Mouse (Mus musculus) liver, embryonic 16.5 days (tissue): ENCODE data around the gene Lmna. TPM values are rescaled to one million over a fixed set of nuclear protein-coding genes. Genes with fewer than 3 reads are reported as not detected.

Source experiments
- ATAC-seq: fragments of 200-750 bp; cut with Nextera tagmentation; 2 replicates; pipeline ENCODE4 v1.8.0; 2017; ENCODE audit warnings: low read depth, mild to moderate bottlenecking, moderate number of reproducible peaks, moderate library complexity
- H3K27ac ChIP-seq: fragments of 300-500 bp; sonication (generic); 2 replicates; pipeline ENCODE4 v1.5.1; 2014; ENCODE audit warnings: mild to moderate bottlenecking, low read length
- H3K27me3 ChIP-seq: fragments of 300-500 bp; sonication (generic); 2 replicates; pipeline ENCODE4 v1.6.1; 2014; ENCODE audit warnings: low read depth, low read length, mixed read lengths; ENCODE audit not compliant: control insufficient read depth, insufficient read depth
- H3K36me3 ChIP-seq: fragments of 300-500 bp; sonication (generic); 2 replicates; pipeline ENCODE4 v1.6.1; 2014; ENCODE audit warnings: mild to moderate bottlenecking; ENCODE audit not compliant: control insufficient read depth, insufficient read depth
- H3K4me1 ChIP-seq: fragments of 300-500 bp; sonication (generic); 2 replicates; pipeline ENCODE4 v1.6.1; 2014; ENCODE audit warnings: low read depth, low read length, mixed read lengths; ENCODE audit not compliant: control insufficient read depth
- H3K4me2 ChIP-seq: fragments of 300-500 bp; sonication (generic); 2 replicates; pipeline ENCODE4 v1.6.1; 2014; ENCODE audit warnings: low read depth, low read length, mixed read lengths
- H3K4me3 ChIP-seq: fragments of 300-500 bp; sonication (generic); 2 replicates; pipeline ENCODE4 v1.5.1; 2014; ENCODE audit warnings: low read depth, mild to moderate bottlenecking, low read length
- H3K9ac ChIP-seq: fragments of 300-500 bp; sonication (generic); 2 replicates; pipeline ENCODE4 v1.6.1; 2014; ENCODE audit warnings: low read depth, low read length
- H3K9me3 ChIP-seq: fragments of 300-500 bp; sonication (generic); replicated peaks from 2 replicates; pipeline ENCODE4 v1.6.1; 2016; ENCODE audit warnings: low read length; ENCODE audit not compliant: control insufficient read depth
- WGBS: fragments of 180-500 bp; shearing (Covaris S2); extraction: QIAGEN DNeasy Blood & Tissue Kit; methylation state at CpG from one replicate; pipeline ENCODE4 v1.1.7; 2014; ENCODE audit not compliant: insufficient replicate concordance; 5-methylcytosine and 5-hydroxymethylcytosine counted together
- polyA plus RNA-seq: library from polyadenylated mRNA; unstranded; fragments of >200 nt; fragmentation: Nextera tagmentation; extraction: Ambion mirVana; gene quantifications from 2 replicates; pipeline ENCODE4 v1.2.1, GENCODE M21; 2015

Gene Lmna
- polyA plus RNA-seq, 1 experiment from 2014 or later, result 131 TPM

- WGBS, result 47% methylated on average over 5 of the region's 5 CpGs
These were observed 57.5 kb downstream of the Lmna start for GRCm38 (mm10) chr3:88452246-88452645.

DNA sequence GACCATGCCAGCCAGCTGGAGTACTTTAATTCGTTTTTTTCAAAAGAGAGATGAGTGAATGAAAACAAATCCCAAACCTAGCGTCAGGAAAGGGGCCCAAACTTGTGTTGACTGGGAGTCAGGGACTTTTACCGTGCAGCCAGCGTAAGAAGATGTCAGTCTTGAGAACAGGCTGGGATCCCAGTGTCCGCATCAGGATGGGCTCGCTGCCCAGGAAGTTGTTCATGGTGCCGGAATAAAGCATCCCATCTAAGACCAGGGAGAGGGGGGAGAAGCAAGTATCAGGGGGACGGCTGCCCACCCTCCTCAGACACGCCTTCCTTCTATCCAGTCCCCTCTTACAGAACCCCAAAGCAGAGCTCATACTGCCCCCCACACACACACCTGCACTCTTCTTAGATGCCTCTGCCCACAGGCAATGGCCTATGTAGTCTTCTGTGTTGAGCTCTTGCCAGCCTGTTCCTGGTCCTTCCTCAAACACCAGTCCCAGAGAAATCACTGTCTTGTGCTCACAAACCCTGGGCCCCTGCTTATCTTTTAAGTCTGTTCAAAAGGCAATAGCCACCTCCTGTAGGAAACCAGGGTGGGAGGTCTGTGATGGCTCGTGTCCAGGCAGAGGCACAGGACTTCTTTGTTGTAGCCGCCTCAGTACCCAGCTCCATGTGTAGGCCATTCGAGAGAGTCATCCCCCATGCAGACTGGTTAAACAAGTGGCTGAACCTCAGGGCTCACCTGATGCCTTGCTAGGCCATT lies 59.2 kb downstream of the Lmna start:
- Histone ChIP-seq H3K9ac (no peak overlapping the region), H3K36me3 (no peaks in the 10 kb centered on the region), H3K27me3 (peaks cover 4% of the 10 kb centered on the region; the same call in 1 of the 2 replicates), H3K9me3 (no peaks in the 10 kb centered on the region), H3K4me2 (no peak overlapping the region), H3K27ac (no peak overlapping the region), H3K4me3 (no peak overlapping the region), H3K4me1 (peaks cover 9% of the 10 kb centered on the region)
- 64% methylated on average over 12 of the region's 12 CpGs for WGBS
- no peak for ATAC-seq

More at GRCm38 (mm10) chr3:88452246-88452645, 57.5 kb downstream of the Lmna start:
- Histone ChIP-seq H3K4me3 (no peak overlapping the region), H3K36me3 (no peaks in the 10 kb centered on the region), H3K9me3 (no peaks in the 10 kb centered on the region), H3K27me3 (peaks cover 4% of the 10 kb centered on the region; the same call in 1 of the 2 replicates), H3K27ac (no peak overlapping the region), H3K4me1 (peaks cover 16% of the 10 kb centered on the region), H3K9ac (no peak overlapping the region), H3K4me2 (no peak overlapping the region)
- ATAC-seq, result no peak

- H3K4me2 ChIP-seq, result no peak overlapping the region
- H3K9ac ChIP-seq, result no peak overlapping the region
- WGBS, result 27% methylated on average over 20 of the region's 21 CpGs
- peaks cover 9% of the 10 kb centered on the region for H3K4me1 ChIP-seq
- H3K9me3 ChIP-seq, result no peaks in the 10 kb centered on the region
- peaks cover 4% of the 10 kb centered on the region; the same call in 1 of the 2 replicates for H3K27me3 ChIP-seq
- no peak for ATAC-seq
- no peak overlapping the region for H3K4me3 ChIP-seq
- H3K27ac ChIP-seq, result no peak overlapping the region
- H3K36me3 ChIP-seq, result no peaks in the 10 kb centered on the region
These were observed 60.2 kb downstream of the Lmna start for GRCm38 (mm10) chr3:88449395-88450023.

DNA sequence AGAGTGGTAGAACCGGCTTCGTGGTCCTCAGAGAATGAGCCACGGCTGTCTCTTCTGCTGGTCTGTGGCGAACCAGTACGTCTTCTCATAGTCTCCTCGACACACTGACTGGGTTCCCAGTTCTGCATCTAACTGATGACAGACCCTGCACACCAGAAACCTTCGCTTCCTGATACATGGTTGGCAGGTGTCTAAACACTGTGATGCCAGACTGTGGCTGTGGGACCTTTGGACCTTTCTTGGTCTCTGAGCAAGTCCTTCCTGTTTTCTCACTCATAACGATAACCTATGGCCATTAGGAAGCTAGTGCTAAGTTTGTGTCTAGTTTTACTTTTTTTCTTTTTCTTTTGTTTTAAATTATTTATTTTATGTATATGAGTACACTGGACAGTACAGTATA lies 61.3 kb downstream of the Lmna start:
- Histone ChIP-seq H3K4me3 (no peak overlapping the region), H3K4me2 (no peak overlapping the region), H3K27me3 (peaks cover 4% of the 10 kb centered on the region; the same call in 1 of the 2 replicates), H3K9me3 (no peaks in the 10 kb centered on the region), H3K27ac (no peak overlapping the region), H3K36me3 (no peaks in the 10 kb centered on the region), H3K9ac (no peak overlapping the region), H3K4me1 (peaks cover 9% of the 10 kb centered on the region)
- WGBS, result 52% methylated on average over 8 of the region's 8 CpGs
- no peak for ATAC-seq

DNA sequence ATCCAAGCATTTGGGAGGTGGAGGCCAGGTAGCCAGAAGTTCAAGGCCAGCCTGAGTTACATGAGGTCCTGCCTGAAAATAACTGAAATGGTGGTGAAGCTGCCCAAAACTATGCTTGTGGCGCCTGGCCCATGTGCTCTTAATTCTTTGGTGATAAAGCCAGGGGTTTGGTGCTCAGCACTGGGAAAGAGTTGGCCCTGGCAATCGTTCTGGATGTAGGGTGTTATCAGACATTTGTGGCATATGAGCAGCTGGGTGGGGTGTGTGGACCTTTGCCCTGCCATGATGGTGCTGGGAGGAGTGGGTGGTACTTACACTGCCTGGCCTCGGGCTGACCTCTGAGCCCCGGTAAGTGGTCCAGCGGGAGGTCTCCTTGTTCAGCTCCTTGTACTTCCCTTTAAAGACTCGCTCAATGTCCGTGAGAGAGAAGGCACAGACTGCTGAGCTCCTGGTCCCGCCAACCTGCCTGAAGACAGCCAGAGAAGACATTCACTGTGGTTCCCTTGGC lies 62.0 kb downstream of the Lmna start:
- Histone ChIP-seq H3K4me2 (no peak overlapping the region), H3K27ac (no peak overlapping the region), H3K9me3 (no peaks in the 10 kb centered on the region), H3K4me3 (no peak overlapping the region), H3K36me3 (no peaks in the 10 kb centered on the region), H3K9ac (no peak overlapping the region), H3K27me3 (peaks cover 4% of the 10 kb centered on the region; the same call in 1 of the 2 replicates), H3K4me1 (peaks cover 9% of the 10 kb centered on the region)
- peak; percentile 44; the same call in 1 of the 2 replicates for ATAC-seq
- 33% methylated on average over 8 of the region's 8 CpGs for WGBS

DNA sequence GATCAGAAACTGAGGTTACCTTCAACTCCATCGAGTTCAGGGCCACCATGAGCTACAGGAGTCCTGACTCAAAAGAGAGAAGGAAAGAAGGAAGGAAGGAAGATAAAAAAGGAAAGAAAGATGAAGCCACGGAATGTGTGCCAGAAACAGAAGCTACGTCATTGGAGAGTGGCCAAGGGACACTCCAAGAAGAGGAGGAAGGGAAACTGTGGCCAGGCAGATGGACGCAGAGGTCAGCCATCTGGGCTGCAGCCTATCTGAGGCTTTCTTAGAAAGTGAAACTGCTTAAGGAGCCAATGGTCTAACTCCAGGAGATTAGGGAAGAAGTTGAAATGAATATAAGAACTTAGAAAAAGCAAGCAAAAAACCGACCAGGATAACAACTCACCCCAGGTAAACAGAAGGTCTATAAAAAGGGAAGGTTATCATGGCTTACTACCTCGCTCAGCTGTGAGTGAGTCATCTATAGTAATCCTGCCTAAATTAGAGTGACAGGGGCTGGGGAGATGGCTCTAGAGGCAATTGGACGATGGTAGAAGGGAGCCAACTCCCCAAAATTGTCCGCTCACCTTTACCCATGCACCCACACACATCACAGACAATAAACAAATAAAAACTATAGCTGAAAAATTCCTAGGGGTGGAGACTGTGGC lies 63.2 kb downstream of the Lmna start:
- no peaks in the 10 kb centered on the region for H3K36me3 ChIP-seq
- no peak overlapping the region for H3K4me3 ChIP-seq
- H3K4me1 ChIP-seq, result peaks cover 12% of the 10 kb centered on the region
- H3K9me3 ChIP-seq, result no peaks in the 10 kb centered on the region
- H3K9ac ChIP-seq, result no peak overlapping the region
- no peak overlapping the region for H3K27ac ChIP-seq
- peaks cover 4% of the 10 kb centered on the region; the same call in 1 of the 2 replicates for H3K27me3 ChIP-seq
- no peak for ATAC-seq
- WGBS, result 35% methylated on average over 8 of the region's 8 CpGs
- H3K4me2 ChIP-seq, result no peak overlapping the region

DNA sequence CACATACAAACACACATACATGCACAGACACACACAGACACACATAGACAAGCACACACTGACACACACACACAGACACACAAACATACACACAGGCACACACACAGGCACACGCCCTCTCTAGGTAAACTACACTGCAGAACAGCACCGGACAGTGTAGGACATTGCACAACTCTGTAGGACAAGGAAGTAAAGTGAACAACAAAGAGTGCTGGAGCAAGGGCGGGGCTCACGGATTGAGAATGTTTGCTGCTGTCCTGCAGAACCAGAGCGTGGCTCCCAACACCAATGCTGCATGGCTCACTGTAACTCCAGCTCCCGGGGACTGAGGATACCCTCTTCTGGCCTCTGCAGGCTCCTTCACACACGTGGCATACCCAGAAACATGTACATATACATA lies 66.9 kb downstream of the Lmna start:
- Histone ChIP-seq H3K4me1 (peaks cover 11% of the 10 kb centered on the region), H3K36me3 (no peaks in the 10 kb centered on the region), H3K9ac (no peak overlapping the region), H3K27me3 (peaks cover 3% of the 10 kb centered on the region; the same call in 1 of the 2 replicates), H3K27ac (no peak overlapping the region), H3K4me2 (no peak overlapping the region), H3K4me3 (no peak overlapping the region), H3K9me3 (no peaks in the 10 kb centered on the region)
- peak; percentile 80 for ATAC-seq
- WGBS, result 23% methylated on average over 7 of the region's 7 CpGs

DNA sequence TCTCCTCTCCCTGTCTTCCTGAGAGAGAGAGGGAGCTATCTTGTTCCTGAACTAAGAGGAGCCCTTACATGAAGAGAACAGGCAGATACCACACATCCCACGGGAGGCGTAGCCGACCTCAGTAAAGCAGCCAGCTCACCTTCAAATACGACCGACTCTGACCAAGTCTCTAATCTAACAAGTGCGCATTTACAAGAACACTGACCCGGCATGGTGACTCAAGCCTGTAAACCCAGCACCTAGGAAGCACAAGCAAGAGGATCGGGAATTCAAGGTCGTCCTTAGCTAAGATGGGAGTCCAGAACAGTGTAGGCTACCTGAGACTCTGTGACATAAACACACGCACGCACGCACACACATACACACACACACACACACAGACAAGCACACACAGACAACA lies 67.3 kb downstream of the Lmna start:
- ATAC-seq, result no peak
- WGBS, result 68% methylated on average over 12 of the region's 12 CpGs
- Histone ChIP-seq H3K4me3 (no peak overlapping the region), H3K4me1 (peaks cover 10% of the 10 kb centered on the region), H3K36me3 (no peaks in the 10 kb centered on the region), H3K9me3 (no peaks in the 10 kb centered on the region), H3K27me3 (peaks cover 3% of the 10 kb centered on the region; the same call in 1 of the 2 replicates), H3K9ac (no peak overlapping the region), H3K27ac (no peak overlapping the region), H3K4me2 (no peak overlapping the region)
